Mouse (Mus musculus) adrenal gland, postnatal 36 days (tissue): ENCODE measurements around the gene Dnah10. TPM values are rescaled to one million over a fixed set of nuclear protein-coding genes. Genes with fewer than 3 reads are reported as not detected.

Experiments used
- DNase-seq, 2 experiments: peaks; one replicate each; pipeline ENCODE4 v3.0.0; 2021; ENCODE audit warnings: mixed read lengths in 1 of 2
- total RNA-seq, 2 experiments: library from RNA; stranded (reverse); gene quantifications; 2 replicates each; pipeline ENCODE4 v1.2.3; 2021

Gene Dnah10
- total RNA-seq, 2 experiments from 2014 or later = 0.69 to 2.8 TPM

DNA sequence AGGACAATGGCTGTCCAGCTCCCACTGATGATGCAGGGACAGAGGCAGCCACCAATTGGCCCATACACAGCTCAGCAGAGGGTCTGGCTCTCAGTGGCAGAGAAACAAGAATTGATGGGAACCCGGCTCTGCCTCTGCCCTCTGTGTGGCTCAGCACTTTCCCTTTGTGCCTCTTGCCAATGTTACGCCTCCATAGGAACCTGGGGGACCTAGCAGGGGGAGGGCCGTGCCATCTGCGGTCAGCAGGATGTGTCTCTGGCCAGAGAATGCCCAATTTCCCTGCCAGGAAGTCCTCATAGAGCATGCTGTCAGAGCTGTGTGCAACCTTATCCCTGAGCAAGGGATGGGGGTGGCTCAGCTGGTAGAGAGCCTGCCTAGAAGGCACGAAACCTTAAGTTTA, 89.9 kb downstream of the Dnah10 start:
- DNase-seq = no peak

DNA sequence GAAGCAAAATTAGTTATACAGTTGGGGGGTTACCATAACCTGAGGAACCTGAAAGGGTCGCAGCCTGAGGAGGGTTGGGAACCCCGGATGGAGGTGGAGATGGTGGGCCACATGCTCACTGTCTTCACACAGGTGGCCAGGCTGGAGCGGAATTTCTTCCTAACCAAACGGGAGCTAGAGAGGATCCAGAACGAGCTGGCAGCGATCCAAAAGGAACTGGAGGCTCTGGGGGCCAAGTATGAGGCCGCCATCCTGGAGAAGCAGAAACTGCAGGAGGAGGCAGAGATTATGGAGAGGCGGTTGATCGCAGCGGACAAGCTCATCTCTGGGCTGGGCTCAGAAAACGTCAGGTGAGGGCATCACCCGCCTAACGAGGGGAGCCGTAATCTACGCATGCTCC, 92.2 kb downstream of the Dnah10 start:
- no peak for DNase-seq

DNA sequence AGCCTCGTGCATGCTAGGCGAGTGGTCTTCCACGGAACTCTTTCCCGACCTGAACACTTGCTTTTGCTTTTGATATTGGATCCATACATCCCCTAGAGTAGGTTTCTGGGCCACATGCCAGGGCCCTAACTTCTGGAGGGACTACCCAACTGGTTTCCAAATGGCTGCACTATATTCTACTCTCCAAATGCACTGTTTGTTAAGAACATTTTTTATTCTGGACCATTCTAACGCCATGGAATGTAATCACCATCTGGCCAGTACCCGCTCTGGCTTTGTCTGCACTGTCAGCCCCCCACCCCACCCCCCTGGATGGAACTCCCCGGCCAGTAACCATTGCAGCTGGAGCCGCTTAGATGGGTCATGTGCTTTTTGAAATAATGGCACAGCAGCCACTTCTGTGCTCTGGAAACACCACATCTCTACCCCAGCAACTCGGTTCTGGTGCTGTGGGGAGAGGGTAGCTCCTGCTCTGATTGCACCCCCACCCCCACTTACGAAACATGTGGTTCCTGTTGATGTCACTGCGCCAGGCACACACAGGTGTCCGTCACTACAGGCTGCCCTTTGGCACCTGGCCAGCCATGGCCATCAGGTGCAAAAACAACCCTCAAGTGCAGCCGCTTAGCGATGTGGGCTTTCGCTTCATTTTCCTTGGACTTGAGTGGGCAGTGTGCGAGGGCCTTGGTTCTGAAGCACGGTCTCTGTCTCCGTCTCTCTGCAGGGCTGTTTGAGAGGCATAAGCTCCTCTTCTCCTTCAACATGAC, 97.4 kb downstream of the Dnah10 start:
- no peak for DNase-seq

DNA sequence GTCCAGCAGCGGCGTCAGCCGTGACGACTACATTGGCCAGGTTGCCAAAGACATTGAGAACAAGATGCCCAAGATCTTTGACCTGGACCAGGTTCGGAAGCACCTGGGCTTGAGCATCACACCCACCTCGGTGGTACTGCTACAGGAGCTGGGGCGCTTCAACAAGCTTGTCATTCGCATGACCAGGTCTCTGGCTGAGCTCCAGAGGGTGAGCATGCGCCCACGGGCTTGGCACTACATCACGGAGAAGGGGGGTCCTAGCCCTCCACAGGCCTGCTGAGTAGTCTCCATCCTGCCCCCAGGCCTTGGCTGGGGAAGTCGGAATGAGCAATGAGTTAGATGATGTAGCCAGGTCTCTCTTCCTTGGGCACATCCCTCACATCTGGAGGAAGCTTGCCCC, 105.4 kb downstream of the Dnah10 start:
- no peak for DNase-seq

DNA sequence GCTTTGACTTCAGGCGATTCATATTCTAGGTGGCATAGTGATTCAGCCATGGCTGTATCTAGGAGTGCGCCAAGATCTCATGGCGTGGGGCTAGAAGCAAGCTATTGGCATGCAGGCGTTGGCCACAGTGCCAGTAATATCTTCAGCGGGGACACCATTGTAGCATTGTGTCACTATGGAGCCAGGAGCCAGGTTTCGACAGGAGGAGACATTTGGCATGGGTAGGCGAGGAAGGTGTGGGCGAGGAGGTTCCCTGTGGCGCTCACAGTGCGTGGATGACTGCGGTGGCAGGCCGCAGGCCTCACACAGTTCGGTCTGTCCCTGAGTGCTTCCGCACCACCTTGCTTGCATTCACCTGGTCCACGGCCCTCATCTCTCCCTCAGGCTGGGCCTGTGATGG, 110.3 kb downstream of the Dnah10 start:
- DNase-seq = no peak

DNA sequence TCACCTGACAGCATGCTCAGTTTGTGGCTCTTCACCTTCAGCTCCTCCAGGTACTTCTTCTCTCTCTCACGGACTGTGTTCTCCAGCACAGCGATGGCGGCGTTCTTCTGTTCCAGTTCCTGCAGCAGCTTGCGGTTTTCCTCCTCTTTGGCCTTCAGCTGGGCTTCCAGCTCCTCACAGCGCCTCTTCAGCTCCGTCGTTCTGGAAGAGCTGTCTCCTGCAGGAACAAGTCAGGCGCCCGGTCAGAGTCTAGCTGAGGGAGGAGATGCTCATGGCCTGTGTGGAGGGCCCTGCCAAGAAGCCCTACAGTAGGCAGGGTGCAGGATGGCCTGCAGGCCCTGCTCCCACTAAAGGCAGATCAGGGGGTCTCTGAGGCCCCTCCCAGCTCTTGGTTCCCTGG, 111.2 kb downstream of the Dnah10 start:
- no peak for DNase-seq

DNA sequence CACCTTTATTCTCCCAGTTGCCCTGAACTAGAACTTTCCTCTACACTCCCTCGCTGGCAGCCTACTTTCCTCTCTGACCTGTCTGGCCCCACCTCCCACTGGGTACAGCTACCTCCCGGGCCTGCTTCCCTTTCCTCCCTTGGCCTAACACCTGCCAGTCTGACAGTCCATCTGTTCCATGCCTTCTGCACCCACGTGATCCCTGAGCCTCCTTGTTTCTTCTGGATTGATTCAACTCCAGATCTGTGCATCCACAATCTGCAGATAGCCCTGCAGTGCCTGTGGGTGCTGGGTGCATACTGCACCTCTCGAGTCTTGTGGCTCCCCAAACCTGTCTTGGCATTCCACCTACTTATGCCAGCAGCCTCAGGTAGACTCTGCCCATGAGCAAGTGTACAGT, 111.7 kb downstream of the Dnah10 start:
- DNase-seq = no peak

DNA sequence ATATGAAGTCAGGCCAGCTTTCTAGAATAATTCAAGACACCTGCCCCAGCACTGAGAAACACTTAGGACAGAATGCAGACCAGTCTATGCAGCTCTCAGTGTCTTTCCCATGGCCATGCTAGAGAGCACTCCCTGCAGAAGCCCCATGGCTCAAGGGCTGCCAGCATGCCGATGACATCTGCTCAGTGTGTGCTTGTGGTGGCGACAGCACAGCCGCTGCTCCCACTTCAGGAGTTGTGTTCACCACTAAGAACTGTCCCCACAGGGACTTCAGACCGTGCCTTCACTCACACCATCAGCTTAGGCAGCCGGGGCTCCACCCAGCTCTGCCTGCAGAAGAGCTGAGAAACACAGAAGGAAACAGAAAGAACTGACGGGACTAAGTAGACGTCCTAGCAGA, 115.3 kb downstream of the Dnah10 start:
- no peak for DNase-seq

DNA sequence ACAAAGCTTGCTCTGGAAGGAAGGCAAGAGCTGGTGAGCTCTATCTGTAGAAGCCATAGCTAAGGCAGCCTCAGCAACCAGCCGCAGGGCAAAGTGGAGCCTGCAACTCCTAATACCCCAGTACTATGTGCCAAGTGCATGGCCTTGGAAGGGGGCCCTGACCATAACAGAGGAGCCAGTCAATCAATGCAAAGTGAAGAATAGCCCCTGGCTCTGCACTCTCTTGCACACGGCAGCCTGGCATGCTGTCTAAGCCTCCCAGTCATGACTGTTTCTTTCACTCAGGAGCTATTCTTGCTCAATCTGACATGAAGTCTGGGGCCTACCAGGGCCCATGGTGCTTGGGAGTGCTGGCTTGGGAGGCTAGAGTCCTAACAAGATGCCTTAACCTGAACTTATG, 115.8 kb downstream of the Dnah10 start:
- DNase-seq = no peak

DNA sequence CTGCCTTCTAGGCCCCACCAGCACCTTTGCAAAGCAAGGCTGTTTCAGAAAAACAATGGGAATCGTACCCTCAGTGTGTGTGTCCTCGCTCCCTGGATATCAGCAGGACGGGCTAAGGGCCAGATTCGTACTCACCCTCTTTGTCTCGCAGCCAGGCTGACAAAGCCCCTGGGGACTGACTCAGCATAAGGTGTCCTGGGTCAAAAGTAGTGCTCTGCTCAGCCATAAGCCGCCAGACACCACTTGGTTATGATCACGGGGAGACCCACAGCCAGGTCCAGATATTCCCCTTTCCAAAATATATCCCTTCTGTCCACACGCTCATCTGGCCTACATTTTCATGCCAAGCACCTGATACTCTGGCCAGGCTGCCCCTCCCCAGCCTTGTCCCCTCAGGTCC, 118.5 kb downstream of the Dnah10 start:
- peak; percentile 34 to 55 for DNase-seq

DNA sequence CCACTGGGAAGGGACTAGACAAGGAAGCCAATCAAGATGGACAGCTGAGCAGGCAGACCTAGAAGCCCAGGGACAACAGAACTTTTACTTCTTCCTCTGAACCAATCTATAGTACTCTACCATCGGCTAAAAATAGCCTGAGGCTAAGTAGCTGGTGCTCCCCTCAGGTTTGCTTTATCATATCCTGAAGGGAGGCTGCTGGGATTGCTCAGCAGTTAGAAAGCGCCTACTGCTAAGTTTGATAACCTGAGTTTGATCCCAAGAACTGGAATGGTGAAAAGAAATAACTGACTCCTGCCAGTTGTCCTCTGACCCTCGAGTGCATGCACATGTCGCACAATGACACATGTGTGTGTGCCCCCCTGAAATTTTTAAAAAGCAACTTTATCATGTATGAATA, 120.0 kb downstream of the Dnah10 start:
- no peak for DNase-seq

DNA sequence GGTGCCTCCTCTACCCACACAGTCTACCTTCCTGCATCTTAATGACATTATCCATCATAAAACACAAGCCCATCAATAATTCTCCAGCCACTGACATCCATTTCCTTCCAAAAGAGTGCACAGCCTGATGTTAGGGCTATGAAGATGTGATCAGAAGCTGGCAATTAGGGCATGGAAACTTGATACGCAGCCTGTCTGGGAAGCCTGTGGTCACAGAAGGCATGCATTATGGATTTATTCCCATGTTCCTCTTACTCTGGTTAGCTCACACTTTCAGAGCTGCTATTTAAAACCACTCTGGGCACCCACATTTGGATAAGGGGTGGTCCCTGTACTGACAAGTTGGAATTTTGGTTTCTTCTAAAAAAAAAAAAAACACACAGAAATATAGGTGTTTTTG, 122.1 kb downstream of the Dnah10 start:
- no peak for DNase-seq

DNA sequence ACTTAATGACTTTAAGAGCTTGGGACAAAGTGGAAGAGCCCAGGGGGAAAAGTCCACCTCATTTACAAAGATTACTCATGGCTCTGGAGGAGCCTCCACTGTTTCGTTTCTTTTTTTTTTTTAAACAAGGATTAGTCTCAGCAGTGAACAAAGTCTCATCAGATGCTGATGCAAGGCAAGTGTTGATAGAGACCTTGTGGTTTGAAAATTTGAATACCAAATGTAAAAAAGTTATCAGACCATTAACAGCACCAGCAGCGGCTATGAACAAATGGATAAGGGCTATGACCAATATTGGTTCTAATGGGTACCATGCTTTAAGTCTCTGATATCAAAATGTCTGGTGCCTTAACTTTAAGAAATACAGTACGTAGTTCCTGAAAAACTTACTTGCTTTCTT, 124.1 kb downstream of the Dnah10 start:
- no peak for DNase-seq

DNA sequence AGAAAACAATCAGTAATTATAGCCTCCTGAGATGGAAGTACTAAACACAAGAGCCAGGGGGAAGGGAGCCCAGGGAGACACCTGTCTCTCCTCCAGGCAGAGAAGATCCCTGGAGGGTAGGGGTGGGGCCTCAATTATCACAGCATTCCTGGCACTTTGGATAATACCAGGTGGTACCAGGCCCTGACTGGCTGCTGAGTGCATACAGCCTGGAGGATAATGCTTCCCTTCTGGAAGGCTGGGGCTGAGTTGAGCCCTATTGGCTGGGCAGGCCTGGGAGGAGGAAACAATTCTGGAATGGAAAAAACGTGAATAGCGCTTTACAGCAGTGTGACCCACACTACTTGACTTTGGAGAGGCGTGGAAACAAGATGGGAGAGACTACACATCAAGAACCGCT, 126.7 kb downstream of the Dnah10 start:
- no peak for DNase-seq

DNA sequence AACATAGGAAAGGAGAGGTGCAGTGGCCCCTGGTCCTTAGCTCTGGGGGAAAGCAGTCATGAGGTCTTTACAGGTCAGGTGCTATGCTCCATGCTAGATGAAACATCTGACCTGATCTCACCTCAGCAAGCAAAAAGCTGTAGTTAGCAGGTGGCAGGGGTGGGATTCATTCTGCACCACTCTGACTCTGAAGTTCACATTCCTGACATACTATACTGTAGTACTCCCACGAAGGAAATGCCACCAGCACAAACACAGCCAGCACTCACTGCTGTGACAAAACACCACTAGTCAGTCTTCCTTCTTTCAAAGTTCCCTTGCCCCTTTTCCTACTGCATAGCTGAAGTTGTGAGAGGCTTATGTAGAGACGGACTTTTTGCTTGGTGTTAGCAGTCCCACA, 127.4 kb downstream of the Dnah10 start:
- DNase-seq = no peak

DNA sequence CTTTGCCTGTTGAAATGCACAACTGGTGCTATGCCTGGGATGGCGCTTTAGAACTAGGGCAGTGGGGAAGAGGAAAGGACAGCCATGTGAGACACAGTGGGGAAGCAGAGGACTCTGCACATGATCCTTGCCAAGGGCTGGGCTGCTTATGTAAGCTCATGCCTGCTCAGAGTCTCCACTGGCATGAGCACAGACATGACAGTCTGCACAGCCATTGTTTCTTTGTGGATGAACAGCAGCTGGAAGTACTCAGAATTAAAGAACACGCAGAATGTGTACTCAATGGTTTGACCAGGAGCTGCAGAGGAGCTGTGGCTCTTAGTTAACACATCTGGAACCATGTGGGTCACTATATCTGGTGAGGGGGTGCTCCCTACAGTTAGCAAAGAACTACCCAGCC, 128.2 kb downstream of the Dnah10 start:
- no peak for DNase-seq

DNA sequence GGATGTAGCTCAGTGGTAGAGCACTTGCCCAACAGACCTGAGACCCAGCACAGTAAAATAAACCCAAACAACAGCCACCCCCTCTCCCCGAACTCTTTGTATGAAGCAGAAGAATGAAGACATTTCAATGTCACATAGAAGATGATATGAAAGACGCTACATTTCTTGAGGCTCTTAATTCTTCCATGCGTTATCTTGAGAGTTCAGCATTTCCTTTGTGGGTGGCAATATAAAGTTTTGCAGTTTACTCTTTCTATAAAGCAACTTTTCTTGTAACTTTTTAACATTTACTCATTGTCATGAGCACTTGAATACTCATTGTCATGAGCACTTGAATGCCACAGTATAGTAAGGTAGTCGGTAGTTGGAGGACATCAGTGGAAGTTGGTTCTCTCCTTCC, 129.3 kb downstream of the Dnah10 start:
- DNase-seq = no peak

DNA sequence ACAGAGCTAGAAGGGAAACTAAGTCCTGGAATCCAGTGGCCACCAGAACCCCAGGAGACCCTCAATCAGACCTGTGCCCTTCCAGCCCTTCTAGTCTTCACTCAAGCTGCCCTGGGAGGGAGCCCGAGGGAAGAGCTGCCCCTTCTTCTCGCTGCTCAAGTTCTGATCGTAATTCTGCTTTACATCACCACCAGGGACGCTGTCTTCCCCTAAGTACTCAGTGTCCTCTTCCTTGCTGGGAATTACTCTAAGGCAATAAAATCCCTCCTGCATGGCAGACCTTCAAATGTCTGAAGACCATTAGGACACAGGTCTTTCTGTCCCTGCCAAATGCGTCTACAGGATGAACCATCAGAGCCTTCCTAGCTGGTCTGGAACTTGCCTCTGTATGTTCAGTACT, 135.1 kb downstream of the Dnah10 start:
- peak in 1 of 2 experiments; percentile 20 for DNase-seq

DNA sequence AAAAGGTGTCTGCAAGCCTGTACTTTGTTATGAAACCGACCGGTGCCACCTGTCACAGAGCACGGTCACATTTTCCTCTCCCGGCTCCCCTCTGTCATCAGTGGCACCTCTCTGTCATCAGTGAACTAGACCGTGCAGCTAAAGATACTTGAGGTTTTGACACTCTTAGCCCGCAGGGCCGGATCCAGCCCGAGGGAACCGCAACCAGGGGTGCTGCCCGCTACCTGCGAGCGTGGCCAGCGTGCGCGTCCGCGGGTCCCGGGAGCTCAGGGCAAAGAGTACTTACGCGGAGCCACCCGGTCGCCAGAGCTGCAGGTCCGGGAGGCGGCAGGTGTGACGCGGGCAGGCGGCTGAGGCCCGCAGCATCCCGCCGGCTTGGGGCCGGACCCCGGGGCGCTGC, 136.6 kb downstream of the Dnah10 start:
- DNase-seq = peak; percentile 15 to 43

DNA sequence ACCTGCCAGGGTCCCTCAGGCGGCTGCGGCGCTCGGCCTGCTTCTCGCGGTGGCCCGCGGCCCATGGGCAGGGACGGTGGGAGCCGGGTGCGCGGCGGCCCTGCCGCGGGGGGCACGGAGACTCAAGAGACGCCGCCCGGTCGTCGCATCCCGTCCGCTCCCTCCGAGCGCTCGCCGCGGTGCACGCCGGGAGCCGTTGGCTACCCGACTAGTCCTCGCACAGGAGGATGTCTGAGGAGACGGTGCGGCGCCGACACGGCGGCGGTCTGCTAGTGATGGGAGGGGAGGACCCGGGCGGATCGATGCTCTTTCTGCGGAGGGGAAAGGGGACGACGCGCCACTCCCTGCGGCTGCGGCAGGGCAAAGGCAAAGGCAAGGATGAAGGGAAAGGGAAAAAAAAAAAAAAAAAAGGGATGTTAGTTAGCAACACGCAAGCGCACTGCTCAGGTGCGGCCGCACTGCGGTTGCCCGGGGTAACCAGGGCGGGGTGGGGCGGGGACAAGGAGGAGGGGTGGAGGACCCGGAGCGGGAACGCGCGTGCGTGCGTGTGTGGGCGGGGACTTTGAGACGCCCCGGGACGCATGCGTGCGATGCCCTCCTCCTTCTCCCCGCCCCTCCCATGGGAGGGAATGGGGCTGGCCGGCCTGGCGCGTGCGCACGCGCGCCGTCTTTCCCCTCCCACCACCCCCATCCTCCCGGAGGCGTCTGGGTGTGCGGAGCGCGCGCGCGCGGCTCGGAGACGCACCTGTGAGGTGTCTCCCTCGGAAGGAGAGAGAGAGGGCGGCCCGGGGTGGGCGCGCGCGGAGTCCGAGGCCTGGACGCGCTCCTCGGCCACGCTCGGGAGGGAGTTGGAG, 137.4 kb downstream of the Dnah10 start, which contains the start of the genes Ccdc92 and Zfp664:
Ccdc92 (minus strand) TSS at position 412 of the 854 bp plus-strand sequence.
Zfp664 (plus strand) TSS at position 679 of the 854 bp plus-strand sequence.
- DNase-seq = peak; percentile 98 to 99

DNA sequence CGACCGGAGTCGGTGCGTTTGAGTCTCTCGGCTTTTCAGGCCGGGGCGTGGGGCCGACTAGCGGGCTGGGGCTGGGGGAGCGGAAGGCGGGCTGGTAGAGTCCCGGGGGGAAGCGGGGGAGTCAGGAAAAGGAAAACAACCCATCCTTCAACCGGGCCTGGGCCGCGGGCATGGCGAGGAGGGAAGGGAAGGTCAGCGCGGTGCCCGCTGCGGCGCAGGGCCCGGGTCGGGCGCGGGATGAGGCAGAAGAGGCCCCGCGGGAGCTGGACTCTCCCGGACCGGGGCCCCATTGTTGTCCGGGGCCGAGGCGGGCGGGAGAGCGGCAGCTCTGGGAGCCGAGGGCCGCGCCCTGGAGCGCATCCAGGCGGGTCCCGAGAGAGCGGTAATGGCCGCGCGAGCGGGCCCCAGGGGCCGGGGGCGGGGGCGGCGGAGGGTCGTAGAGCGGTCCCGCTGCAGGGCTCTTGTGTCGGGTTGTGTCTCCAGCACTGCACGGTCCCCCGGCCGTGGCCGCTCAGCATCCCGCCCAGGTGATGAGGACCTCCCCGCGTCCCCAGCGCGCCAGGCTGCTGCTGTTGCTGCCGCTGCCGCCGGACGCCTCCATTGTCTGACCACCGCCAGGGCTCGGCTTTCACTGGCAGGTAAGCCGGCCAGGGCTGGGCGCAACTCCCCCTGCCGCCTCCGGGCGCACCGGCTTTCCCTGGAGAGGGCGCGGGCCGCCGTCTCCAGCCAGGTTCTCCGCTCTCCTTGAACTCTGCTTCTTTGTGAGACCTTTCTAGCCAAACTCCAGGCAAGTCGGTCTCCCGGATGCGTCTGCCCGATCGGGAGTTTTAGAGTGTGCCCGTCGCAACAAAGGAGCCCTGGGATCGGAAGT, 138.2 kb downstream of the Dnah10 start:
- peak; percentile 53 to 56 for DNase-seq

DNA sequence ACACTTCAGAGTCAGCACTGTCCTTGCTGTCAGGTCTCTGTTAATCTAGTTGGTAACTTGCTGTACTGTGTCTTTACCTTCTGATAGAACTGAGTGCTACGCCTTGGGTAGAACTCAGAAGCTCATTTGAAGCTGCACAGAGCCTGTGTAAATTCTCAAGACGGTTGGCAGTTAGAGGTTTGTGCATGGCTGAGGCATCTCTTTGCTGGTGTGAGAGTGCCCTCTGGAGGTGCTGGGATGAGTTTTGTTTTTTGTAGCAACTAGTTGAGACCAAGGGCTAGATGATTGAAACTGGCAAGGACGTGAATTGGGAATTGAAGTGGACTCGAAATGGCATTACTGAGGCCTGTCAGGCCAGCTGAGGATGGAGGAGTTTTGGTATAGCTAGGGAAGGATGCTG, 144.1 kb downstream of the Dnah10 start:
- DNase-seq = peak; percentile 65 to 73
